Mouse (Mus musculus) lung, adult 2 months (tissue): Measurements from ENCODE around the gene Ide.

ENCODE experiments used
- CTCF ChIP-seq: fragments of 200-500 bp; IDR thresholded peaks from 2 replicates; pipeline ENCODE4 v1.5.1; 2011; ENCODE audit warnings: mild to moderate bottlenecking, low read length, control low read depth; ENCODE audit not compliant: insufficient read depth
- POLR2A ChIP-seq: fragments of 200-500 bp; IDR thresholded peaks from 2 replicates; pipeline ENCODE4 v1.6.1; 2011; ENCODE audit warnings: low read depth, mild to moderate bottlenecking, control low read depth, low read length, borderline replicate concordance; ENCODE audit errors: extremely low read depth

- TF ChIP-seq CTCF (no peak), POLR2A (no peak)
These were observed 48.5 kb upstream of the Ide start for GRCm38 (mm10) chr19:37386126-37386525.
